Mouse (Mus musculus) kidney, postnatal 10 days (tissue): ENCODE results near the gene Map2.

Source experiments
- DNase-seq: peaks from one replicate; pipeline ENCODE4 v3.0.0; 2021; ENCODE audit warnings: mixed read lengths

Map2 gene

GRCm38 (mm10) chr1:66175041-66175665 lies at the start of gene Map2:
Gene Map2 (plus strand): TSS chr1:66175273.
- peak; percentile 92 for DNase-seq

GRCm38 (mm10) chr1:66133014-66133413 lies 42.1 kb upstream of the Map2 start:
- DNase-seq = no peak

- DNase-seq = no peak
Observed at GRCm38 (mm10) chr1:66135324-66135723, 39.7 kb upstream of the Map2 start.

- DNase-seq = no peak
Observed at GRCm38 (mm10) chr1:66140686-66141085, 34.4 kb upstream of the Map2 start.

- no peak for DNase-seq
Observed at GRCm38 (mm10) chr1:66145180-66145579, 29.9 kb upstream of the Map2 start.

- DNase-seq = no peak
Observed at GRCm38 (mm10) chr1:66148825-66149514, 26.1 kb upstream of the Map2 start.

GRCm38 (mm10) chr1:66150806-66151205 lies 24.3 kb upstream of the Map2 start:
- no peak for DNase-seq

- no peak for DNase-seq
Observed at GRCm38 (mm10) chr1:66157135-66157534, 17.9 kb upstream of the Map2 start.

- DNase-seq = no peak
Observed at GRCm38 (mm10) chr1:66157589-66157988, 17.5 kb upstream of the Map2 start.

- no peak for DNase-seq
Observed at GRCm38 (mm10) chr1:66164648-66165047, 10.4 kb upstream of the Map2 start.

GRCm38 (mm10) chr1:66168722-66169121 lies 6.4 kb upstream of the Map2 start:
- no peak for DNase-seq

GRCm38 (mm10) chr1:66172127-66172526 lies 2.9 kb upstream of the Map2 start:
- DNase-seq = no peak

- no peak for DNase-seq
Observed at GRCm38 (mm10) chr1:66173630-66174029, 1.4 kb upstream of the Map2 start.

GRCm38 (mm10) chr1:66176012-66176837 lies 1.2 kb downstream of the Map2 start:
- DNase-seq = no peak

- DNase-seq = no peak
Observed at GRCm38 (mm10) chr1:66176838-66177105, 1.7 kb downstream of the Map2 start.

GRCm38 (mm10) chr1:66177489-66178170 lies 2.6 kb downstream of the Map2 start:
- DNase-seq = no peak

GRCm38 (mm10) chr1:66187016-66187681 lies 12.1 kb downstream of the Map2 start:
- DNase-seq = no peak

- no peak for DNase-seq
Observed at GRCm38 (mm10) chr1:66192401-66192800, 17.3 kb downstream of the Map2 start.

GRCm38 (mm10) chr1:66192891-66193290 lies 17.8 kb downstream of the Map2 start:
- DNase-seq = no peak

- DNase-seq = no peak
Observed at GRCm38 (mm10) chr1:66195040-66195726, 20.1 kb downstream of the Map2 start.

- no peak for DNase-seq
Observed at GRCm38 (mm10) chr1:66196240-66196639, 21.2 kb downstream of the Map2 start.

- no peak for DNase-seq
Observed at GRCm38 (mm10) chr1:66196716-66197115, 21.6 kb downstream of the Map2 start.
